Mouse (Mus musculus) kidney, adult 8-10 months (tissue): Measurements from ENCODE around the gene Rgs10.

Source experiments
- DNase-seq, 2 experiments: peaks; one replicate each; pipeline ENCODE4 v3.0.0; 2022

The Rgs10 gene

GRCm38 (mm10) chr7:128408265-128408664 lies 10.3 kb downstream of the Rgs10 start:
- DNase-seq: no peak

- DNase-seq: no peak
Observed at GRCm38 (mm10) chr7:128403988-128404387, 14.6 kb downstream of the Rgs10 start.

GRCm38 (mm10) chr7:128403586-128403985 lies 15.0 kb downstream of the Rgs10 start:
- DNase-seq: no peak

GRCm38 (mm10) chr7:128403128-128403527 lies 15.4 kb downstream of the Rgs10 start:
- DNase-seq: no peak

GRCm38 (mm10) chr7:128402577-128402976 lies 16.0 kb downstream of the Rgs10 start:
- no peak for DNase-seq

- DNase-seq: no peak
Observed at GRCm38 (mm10) chr7:128398664-128399063, 19.9 kb downstream of the Rgs10 start.

GRCm38 (mm10) chr7:128397066-128397465 lies 21.5 kb downstream of the Rgs10 start:
- DNase-seq: no peak

GRCm38 (mm10) chr7:128393756-128394155 lies 24.8 kb downstream of the Rgs10 start:
- DNase-seq: no peak

GRCm38 (mm10) chr7:128392972-128393314 lies 25.6 kb downstream of the Rgs10 start:
- DNase-seq: no peak

GRCm38 (mm10) chr7:128392071-128392971 lies 26.2 kb downstream of the Rgs10 start:
- no peak for DNase-seq

- no peak for DNase-seq
Observed at GRCm38 (mm10) chr7:128391267-128392057, 27.1 kb downstream of the Rgs10 start.

GRCm38 (mm10) chr7:128388968-128389367 lies 29.6 kb downstream of the Rgs10 start:
- DNase-seq: peak in 1 of 2 experiments; percentile 17

- DNase-seq: no peak
Observed at GRCm38 (mm10) chr7:128383726-128384463, 34.7 kb downstream of the Rgs10 start.

GRCm38 (mm10) chr7:128383189-128383725 lies 35.3 kb downstream of the Rgs10 start:
- no peak for DNase-seq

GRCm38 (mm10) chr7:128382527-128382860 lies 36.1 kb downstream of the Rgs10 start:
- DNase-seq: no peak

- DNase-seq: no peak
Observed at GRCm38 (mm10) chr7:128381811-128382526, 36.6 kb downstream of the Rgs10 start.

GRCm38 (mm10) chr7:128381001-128381400 lies 37.6 kb downstream of the Rgs10 start:
- no peak for DNase-seq

GRCm38 (mm10) chr7:128379162-128379805 lies 39.3 kb downstream of the Rgs10 start:
- no peak for DNase-seq

GRCm38 (mm10) chr7:128376206-128376701 lies 42.3 kb downstream of the Rgs10 start:
- DNase-seq: no peak

GRCm38 (mm10) chr7:128374156-128374555 lies 44.4 kb downstream of the Rgs10 start:
- DNase-seq: no peak

- no peak for DNase-seq
Observed at GRCm38 (mm10) chr7:128373751-128374150, 44.8 kb downstream of the Rgs10 start.

- DNase-seq: peak in 1 of 2 experiments; percentile 48
Observed at GRCm38 (mm10) chr7:128372331-128372730, 46.2 kb downstream of the Rgs10 start.
